Mouse (Mus musculus) adrenal gland, postnatal 36 days (tissue): ENCODE data around the gene Mastl. TPM values are rescaled to one million over a fixed set of nuclear protein-coding genes. Genes with fewer than 3 reads are reported as not detected.

Experiments used
- total RNA-seq, 2 experiments: library from RNA; stranded (reverse); gene quantifications; 2 replicates each; pipeline ENCODE4 v1.2.3; 2021

The Mastl gene
- total RNA-seq, 2 experiments from 2014 or later = 1.4 to 1.7 TPM

Other genes with a start within 250 kb of the Mastl start
- 10 to 100 TPM; 67.3 to 72.7 TPM for gene Abi1, start 115.8 kb downstream of the Mastl start, total RNA-seq
- gene Acbd5, start 87.9 kb downstream of the Mastl start, total RNA-seq = 100 to 1,000 TPM in 1 of 2 experiments, 10 to 100 TPM in 1; 61.1 to 112 TPM
- gene Yme1l1, start 345 bp upstream of the Mastl start, total RNA-seq = 100 to 1,000 TPM; 115 to 126 TPM
- under 1 TPM in 1 of 2 experiments, not detected in 1; 0.13 TPM for gene 4931423N10Rik, start 51.5 kb upstream of the Mastl start, total RNA-seq
- not detected for gene Nxph2, start 165.2 kb upstream of the Mastl start, total RNA-seq